Mouse (Mus musculus) brain, embryonic 14.5 days (tissue): ENCODE results near the gene Olfr370.

Source experiments
- CTCF ChIP-seq: fragments of 200-500 bp; IDR thresholded peaks from 2 replicates; pipeline ENCODE4 v1.5.1; 2012; ENCODE audit warnings: inconsistent platforms, mild to moderate bottlenecking, moderate library complexity, borderline replicate concordance; ENCODE audit not compliant: insufficient read depth, insufficient read length; ENCODE audit errors: extremely low read depth
- POLR2A ChIP-seq: fragments of 200-500 bp; IDR thresholded peaks from 2 replicates; pipeline ENCODE4 v1.6.1; 2012; ENCODE audit warnings: mild to moderate bottlenecking, inconsistent platforms, borderline replicate concordance; ENCODE audit not compliant: poor library complexity, insufficient read depth, insufficient read length, severe bottlenecking; ENCODE audit errors: extremely low read depth

- TF ChIP-seq POLR2A (no peak), CTCF (no peak)
These were observed 36.2 kb downstream of the Olfr370 start for GRCm38 (mm10) chr8:83571791-83572190.
